ENCODE assay signal across 9 mouse cellular contexts in the genomic region with DNA sequence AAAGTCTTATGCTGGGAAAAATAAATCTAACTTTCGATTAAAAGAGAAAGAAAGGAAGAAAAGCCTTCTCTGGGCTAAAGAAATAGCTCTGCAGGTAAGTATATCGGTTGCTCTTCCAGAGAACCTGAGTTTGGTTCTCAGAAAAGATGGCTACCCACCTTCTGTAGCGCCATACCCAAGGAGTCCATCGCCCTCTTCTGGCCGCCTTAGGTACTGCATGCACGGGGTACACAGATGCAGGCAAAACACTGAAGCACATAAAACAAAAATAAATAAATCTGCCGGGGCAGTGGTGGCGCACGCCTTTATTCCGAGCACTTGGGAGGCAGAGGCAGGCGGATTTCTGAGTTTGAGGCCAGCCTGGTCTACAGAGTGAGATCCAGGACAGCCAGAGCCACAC. TPM values are rescaled to one million over a fixed set of nuclear protein-coding genes. Genes with fewer than 3 reads are reported as not detected.
DNase-seq lines count a peak whose midpoint lies in the region; ATAC-seq and TF ChIP-seq lines count a peak whose summit lies in the region.
"Had no signal": no experiment of that assay in that cellular context is flagged by ENCODE, and none has a peak within 500 bp of the region (broad histone marks: within the 10 kb centered on the region; RNA-seq: fewer than 3 reads in every experiment).

No protein-coding gene starts in this region.

- H3K4me3 ChIP-seq in forebrain, embryonic 11.5 days (ENCODE audit: low read depth, low read length) = no peak overlapping the region
- no peak overlapping the region for H3K4me3 ChIP-seq in forebrain, embryonic 16.5 days (replicated peaks; ENCODE audit: low read length)
- H3K4me3 ChIP-seq in midbrain, embryonic 10.5 days = no peak overlapping the region
- no peak overlapping the region for H3K4me3 ChIP-seq in midbrain, embryonic 15.5 days
- H3K4me3 ChIP-seq in midbrain, postnatal 0 days (ENCODE audit: low read depth, low read length) = no peak overlapping the region
- H3K4me3 ChIP-seq: liver, embryonic 15.5 days had no signal

- TF ChIP-seq CTCF in midbrain, postnatal 0 days (IDR thresholded peaks at IDR 0.05) = peak; percentile 74

- no peak overlapping the region for H3K9ac ChIP-seq in forebrain, embryonic 11.5 days (ENCODE audit: low read length)
- H3K9ac ChIP-seq in forebrain, embryonic 16.5 days (replicated peaks; ENCODE audit: low read depth, low read length) = no peak overlapping the region
- H3K9ac ChIP-seq in midbrain, embryonic 15.5 days = no peak overlapping the region
- no peak overlapping the region for H3K9ac ChIP-seq in midbrain, postnatal 0 days (replicated peaks; ENCODE audit: low read length, poor library complexity, severe bottlenecking)
- H3K9ac ChIP-seq: liver, embryonic 15.5 days had no signal

- H3K4me1 ChIP-seq in forebrain, embryonic 11.5 days (replicated peaks; ENCODE audit: control insufficient read depth, insufficient read depth, low read length) = no peaks in the 10 kb centered on the region
- H3K4me1 ChIP-seq in forebrain, embryonic 16.5 days (replicated peaks; ENCODE audit: control insufficient read depth, insufficient read depth, low read length) = no peaks in the 10 kb centered on the region
- no peaks in the 10 kb centered on the region; the same call in 1 of the 2 replicates for H3K4me1 ChIP-seq in midbrain, embryonic 10.5 days
- H3K4me1 ChIP-seq in midbrain, embryonic 15.5 days = no peaks in the 10 kb centered on the region
- H3K4me1 ChIP-seq in midbrain, postnatal 0 days (ENCODE audit: insufficient read depth, low read length) = no peaks in the 10 kb centered on the region
- H3K4me1 ChIP-seq: liver, embryonic 15.5 days had no signal

- H3K27me3 ChIP-seq in forebrain, embryonic 11.5 days (ENCODE audit: control insufficient read depth, insufficient read depth, low read length) = no peaks in the 10 kb centered on the region
- H3K27me3 ChIP-seq in forebrain, embryonic 16.5 days (replicated peaks; ENCODE audit: control insufficient read depth, insufficient read depth, low read length) = no peaks in the 10 kb centered on the region
- no peaks in the 10 kb centered on the region for H3K27me3 ChIP-seq in midbrain, embryonic 10.5 days (ENCODE audit: low read depth, poor library complexity, severe bottlenecking)
- H3K27me3 ChIP-seq in midbrain, embryonic 15.5 days (replicated peaks) = no peaks in the 10 kb centered on the region
- no peaks in the 10 kb centered on the region for H3K27me3 ChIP-seq in midbrain, postnatal 0 days (ENCODE audit: insufficient read depth, low read length)
- H3K27me3 ChIP-seq: liver, embryonic 15.5 days had no signal

- ATAC-seq in forebrain, embryonic 11.5 days (replicated peaks; ENCODE audit: low FRiP score) = no peak
- ATAC-seq in forebrain, embryonic 16.5 days = no peak
- no peak for ATAC-seq in midbrain, embryonic 15.5 days (replicated peaks)
- ATAC-seq in hematopoietic stem cell, adult 5-6 weeks (replicated peaks in 1 of 2; ENCODE audit: insufficient read depth in 1 of 2, low FRiP score in 2 of 2, low TSS enrichment in 1 of 2, low read depth in 1 of 2, poor library complexity in 2 of 2, severe bottlenecking in 2 of 2) = peak; percentile 49 to 51; a peak in 1 of 4 replicates
- ATAC-seq in midbrain, postnatal 0 days (ENCODE audit: low FRiP score) = no peak

- H3K9me3 ChIP-seq in forebrain, embryonic 11.5 days (ENCODE audit: control insufficient read depth, low read length) = no peaks in the 10 kb centered on the region
- H3K9me3 ChIP-seq in forebrain, embryonic 16.5 days (ENCODE audit: control insufficient read depth, low read length) = no peaks in the 10 kb centered on the region
- no peaks in the 10 kb centered on the region for H3K9me3 ChIP-seq in midbrain, embryonic 10.5 days (replicated peaks)
- no peaks in the 10 kb centered on the region for H3K9me3 ChIP-seq in midbrain, embryonic 15.5 days
- no peaks in the 10 kb centered on the region for H3K9me3 ChIP-seq in midbrain, postnatal 0 days (ENCODE audit: low read length)
- H3K9me3 ChIP-seq: liver, embryonic 15.5 days had no signal

- H3K27ac ChIP-seq in forebrain, embryonic 11.5 days (ENCODE audit: low read depth, low read length) = no peak overlapping the region
- no peak overlapping the region for H3K27ac ChIP-seq in forebrain, embryonic 16.5 days (ENCODE audit: low read length)
- no peak overlapping the region for H3K27ac ChIP-seq in midbrain, embryonic 10.5 days (replicated peaks)
- H3K27ac ChIP-seq in midbrain, embryonic 15.5 days = no peak overlapping the region
- H3K27ac ChIP-seq in midbrain, postnatal 0 days (ENCODE audit: low read depth, low read length) = no peak overlapping the region
- H3K27ac ChIP-seq: liver, embryonic 15.5 days had no signal

- WGBS in forebrain, embryonic 11.5 days = 44% methylated on average over 11 of the region's 11 CpGs
- whole genome bisulfite sequencing in forebrain, embryonic 16.5 days = 53% methylated on average over 11 of the region's 11 CpGs
- WGBS in midbrain, embryonic 10.5 days = 43% methylated on average over 11 of the region's 11 CpGs
- 45% methylated on average over 11 of the region's 11 CpGs for WGBS in midbrain, embryonic 15.5 days
- 45% methylated on average over 11 of the region's 11 CpGs for WGBS in midbrain, postnatal 0 days

- H3K4me2 ChIP-seq in forebrain, embryonic 11.5 days (ENCODE audit: low read depth, low read length, severe bottlenecking) = no peak overlapping the region
- no peak overlapping the region for H3K4me2 ChIP-seq in forebrain, embryonic 16.5 days (ENCODE audit: low read length)
- H3K4me2 ChIP-seq in midbrain, embryonic 15.5 days = no peak overlapping the region
- H3K4me2 ChIP-seq in midbrain, postnatal 0 days (ENCODE audit: low read depth, low read length, poor library complexity, severe bottlenecking) = no peak overlapping the region
- H3K4me2 ChIP-seq: liver, embryonic 15.5 days had no signal

- H3K36me3 ChIP-seq in forebrain, embryonic 11.5 days (ENCODE audit: control insufficient read depth, insufficient read depth, low read length) = no peaks in the 10 kb centered on the region
- no peaks in the 10 kb centered on the region for H3K36me3 ChIP-seq in forebrain, embryonic 16.5 days (ENCODE audit: control insufficient read depth, insufficient read depth)
- H3K36me3 ChIP-seq in midbrain, embryonic 10.5 days = no peaks in the 10 kb centered on the region
- H3K36me3 ChIP-seq in midbrain, embryonic 15.5 days (replicated peaks) = no peaks in the 10 kb centered on the region
- no peaks in the 10 kb centered on the region for H3K36me3 ChIP-seq in midbrain, postnatal 0 days (ENCODE audit: insufficient read depth, low read length)
- H3K36me3 ChIP-seq: liver, embryonic 15.5 days had no signal

- peak; percentile 84 for DNase-seq in forebrain, embryonic 11.5 days (ENCODE audit: low spot score)
- DNase-seq in midbrain, embryonic 10.5 days (ENCODE audit: low spot score) = peak; percentile 62
- peak; percentile 86 for DNase-seq in adrenal gland, postnatal 10 days
- no peak for DNase-seq in midbrain, postnatal 0 days (ENCODE audit: low spot score)
- peak; percentile 60 to 69 for DNase-seq in thymus, postnatal 36 days

RNA-seq across cellular contexts. Expression of a gene that starts 15.9 kb away (rescaled TPM):
- polyA plus RNA-seq in forebrain, embryonic 11.5 days (2014; fragmentation: Nextera tagmentation; extraction: Ambion mirVana) = 7.2 and 7.8 TPM in 2 replicates
- 1.5 and 1.9 TPM in 2 replicates for polyA plus RNA-seq in forebrain, embryonic 16.5 days (2015; fragmentation: Nextera tagmentation; extraction: Ambion mirVana)
- polyA plus RNA-seq in midbrain, embryonic 10.5 days (2016; fragmentation: Nextera tagmentation; extraction: Ambion mirVana) = 6.4 and 7.6 TPM in 2 replicates
- 2.2 and 2.3 TPM in 2 replicates for polyA plus RNA-seq in midbrain, embryonic 15.5 days (2015; fragmentation: Nextera tagmentation; extraction: Ambion mirVana)
- 1 to 10 TPM; 3.9 to 4.7 TPM for total RNA-seq in adrenal gland, postnatal 10 days (2021)
- 0.13 TPM in 1 of 2 replicates, not detected in the other for total RNA-seq in hematopoietic stem cell, adult 5-6 weeks (2017)
- 9.1 TPM in 2 replicates for total RNA-seq in midbrain, postnatal 0 days (2014; rRNA removed)
- polyA plus RNA-seq in midbrain, postnatal 0 days (2015; fragmentation: Nextera tagmentation; extraction: Ambion mirVana) = 1.2 and 1.5 TPM in 2 replicates

RNA-seq across cellular contexts. Expression of a gene that starts 28.7 kb away (rescaled TPM):
- 0.52 TPM in 1 of 2 replicates, not detected in the other for polyA plus RNA-seq in forebrain, embryonic 11.5 days (2014; fragmentation: Nextera tagmentation; extraction: Ambion mirVana)
- polyA plus RNA-seq in forebrain, embryonic 16.5 days (2015; fragmentation: Nextera tagmentation; extraction: Ambion mirVana) = not detected in 2 replicates
- 0.39 and 1.1 TPM in 2 replicates for polyA plus RNA-seq in midbrain, embryonic 10.5 days (2016; fragmentation: Nextera tagmentation; extraction: Ambion mirVana)
- polyA plus RNA-seq in midbrain, embryonic 15.5 days (2015; fragmentation: Nextera tagmentation; extraction: Ambion mirVana) = 0.23 and 0.29 TPM in 2 replicates
- under 1 TPM in 1 of 2 experiments, not detected in 1; 0.36 TPM for total RNA-seq in adrenal gland, postnatal 10 days (2021)
- not detected in 2 replicates for total RNA-seq in hematopoietic stem cell, adult 5-6 weeks (2017)
- total RNA-seq in midbrain, postnatal 0 days (2014; rRNA removed) = 0.88 TPM in 1 of 2 replicates, not detected in the other
- polyA plus RNA-seq in midbrain, postnatal 0 days (2015; fragmentation: Nextera tagmentation; extraction: Ambion mirVana) = 0.16 and 0.40 TPM in 2 replicates

RNA-seq across cellular contexts. Expression of a gene that starts 51.8 kb away (rescaled TPM):
- polyA plus RNA-seq in forebrain, embryonic 11.5 days (2014; fragmentation: Nextera tagmentation; extraction: Ambion mirVana) = 35.4 and 38.4 TPM in 2 replicates
- 65.3 and 70.1 TPM in 2 replicates for polyA plus RNA-seq in forebrain, embryonic 16.5 days (2015; fragmentation: Nextera tagmentation; extraction: Ambion mirVana)
- polyA plus RNA-seq in midbrain, embryonic 10.5 days (2016; fragmentation: Nextera tagmentation; extraction: Ambion mirVana) = 26.1 and 30.1 TPM in 2 replicates
- 53.1 and 55.8 TPM in 2 replicates for polyA plus RNA-seq in midbrain, embryonic 15.5 days (2015; fragmentation: Nextera tagmentation; extraction: Ambion mirVana)
- total RNA-seq in adrenal gland, postnatal 10 days (2021) = 10 to 100 TPM; 25.8 to 32.7 TPM
- total RNA-seq in hematopoietic stem cell, adult 5-6 weeks (2017) = 47.7 and 52.2 TPM in 2 replicates
- total RNA-seq in midbrain, postnatal 0 days (2014; rRNA removed) = 43.7 and 68.2 TPM in 2 replicates
- polyA plus RNA-seq in midbrain, postnatal 0 days (2015; fragmentation: Nextera tagmentation; extraction: Ambion mirVana) = 51.9 and 65.8 TPM in 2 replicates

Comparison
In these comparisons a context has a peak if more than half of its experiments do, and no peak if none do; other contexts are left out.
1. ATAC-seq: peak in hematopoietic stem cell, adult 5-6 weeks (2 of 2); none in forebrain, embryonic 11.5 days (single experiment), forebrain, embryonic 16.5 days (single experiment), midbrain, embryonic 15.5 days (single experiment) and midbrain, postnatal 0 days (single experiment).